Mouse (Mus musculus) cortical plate, adult 2 months (tissue): ENCODE results near the gene Zfp324.

ENCODE experiments used
- CTCF ChIP-seq: fragments of 200-500 bp; IDR thresholded peaks from 2 replicates; pipeline ENCODE4 v1.5.1; 2011; ENCODE audit warnings: mild to moderate bottlenecking, control low read depth, low read length; ENCODE audit not compliant: insufficient read depth; ENCODE audit errors: extremely low read depth
- POLR2A ChIP-seq: fragments of 200-500 bp; IDR thresholded peaks from 2 replicates; pipeline ENCODE4 v1.6.1; 2011; ENCODE audit warnings: mild to moderate bottlenecking, low read length, control low read depth; ENCODE audit not compliant: insufficient read depth; ENCODE audit errors: extremely low read depth

GRCm38 (mm10) chr7:12998053-12998452 lies 32.4 kb downstream of the Zfp324 start, which contains the start of gene Slc27a5:
- TF ChIP-seq POLR2A, result no peak
- TF ChIP-seq CTCF, result no peak
